Mouse (Mus musculus): ENCODE data around the gene Pigr. TPM values are rescaled to one million over a fixed set of nuclear protein-coding genes. Genes with fewer than 3 reads are reported as not detected.

Pigr gene
- total RNA-seq, 2 experiments from 2014 or later, result not detected

DNA sequence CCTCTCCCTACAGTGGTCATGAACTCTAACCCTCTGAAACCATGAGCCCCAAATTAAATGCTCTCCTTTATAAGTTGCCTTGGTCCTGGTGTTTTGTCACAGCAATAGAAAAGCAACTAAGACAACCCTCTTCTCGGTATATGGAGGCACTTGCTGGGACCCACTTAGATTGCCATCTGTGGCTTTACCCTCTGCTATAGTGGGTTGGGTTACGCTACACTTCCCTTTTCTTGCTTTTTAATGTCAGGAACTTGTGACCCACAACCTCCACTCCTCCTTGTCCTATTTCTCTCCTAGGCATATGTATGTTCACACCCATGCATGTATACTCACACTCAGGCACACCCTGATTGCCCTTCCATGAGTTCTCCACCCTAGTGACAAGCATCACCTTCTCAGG, 46.4 kb downstream of the Pigr start:
- intact Hi-C loops (cut with DNase I; ENCODE audit: low total_unique reads), result no loop called here
- DNase-seq, result no peak

DNA sequence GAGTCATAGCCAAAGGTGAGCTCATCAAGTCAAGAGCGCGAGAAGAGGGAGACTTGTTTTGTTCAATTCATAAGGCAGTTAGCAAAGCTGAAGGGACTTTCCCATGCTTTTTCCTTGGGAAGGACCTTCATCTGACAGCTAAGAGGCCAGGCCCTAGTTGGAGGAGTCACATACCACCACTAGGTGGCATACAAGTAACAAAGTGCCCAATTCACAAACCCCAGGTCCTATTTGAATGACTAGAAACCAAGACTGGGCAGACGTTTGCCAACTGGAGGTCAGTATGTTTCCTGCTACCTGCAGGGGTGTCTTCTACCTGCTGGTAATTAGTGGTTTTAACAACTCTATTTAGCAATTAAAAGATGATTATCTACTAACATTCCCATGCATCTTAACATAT, 48.7 kb downstream of the Pigr start:
- intact Hi-C loops (cut with DNase I; ENCODE audit: low total_unique reads), result loop anchor here (5.0 kb wide), 2 partner anchors 107 to 177 kb away; no protein-coding TSS in a partner anchor
- DNase-seq, result no peak

DNA sequence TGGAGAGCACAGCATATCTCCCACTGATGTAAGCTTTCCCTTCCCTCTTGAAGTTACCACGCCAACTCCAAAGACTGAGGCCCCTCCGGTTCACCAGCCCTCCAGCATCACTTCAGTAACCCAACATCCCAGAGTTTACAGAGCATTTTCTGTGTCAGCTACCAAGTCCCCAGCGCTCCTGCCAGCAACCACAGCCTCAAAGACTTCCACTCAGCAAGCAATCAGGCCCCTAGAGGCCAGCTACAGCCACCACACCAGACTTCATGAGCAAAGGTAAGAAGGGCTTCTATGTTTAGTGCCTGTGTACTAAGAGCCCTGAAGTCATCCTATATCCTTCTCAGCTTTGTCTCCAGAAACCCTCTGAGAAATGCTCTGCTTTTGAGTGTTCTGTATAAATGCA, 49.4 kb downstream of the Pigr start:
- DNase-seq, result no peak
- intact Hi-C loops (cut with DNase I; ENCODE audit: low total_unique reads), result loop anchor here (5.0 kb wide), 2 partner anchors 106 to 176 kb away; no protein-coding TSS in a partner anchor

DNA sequence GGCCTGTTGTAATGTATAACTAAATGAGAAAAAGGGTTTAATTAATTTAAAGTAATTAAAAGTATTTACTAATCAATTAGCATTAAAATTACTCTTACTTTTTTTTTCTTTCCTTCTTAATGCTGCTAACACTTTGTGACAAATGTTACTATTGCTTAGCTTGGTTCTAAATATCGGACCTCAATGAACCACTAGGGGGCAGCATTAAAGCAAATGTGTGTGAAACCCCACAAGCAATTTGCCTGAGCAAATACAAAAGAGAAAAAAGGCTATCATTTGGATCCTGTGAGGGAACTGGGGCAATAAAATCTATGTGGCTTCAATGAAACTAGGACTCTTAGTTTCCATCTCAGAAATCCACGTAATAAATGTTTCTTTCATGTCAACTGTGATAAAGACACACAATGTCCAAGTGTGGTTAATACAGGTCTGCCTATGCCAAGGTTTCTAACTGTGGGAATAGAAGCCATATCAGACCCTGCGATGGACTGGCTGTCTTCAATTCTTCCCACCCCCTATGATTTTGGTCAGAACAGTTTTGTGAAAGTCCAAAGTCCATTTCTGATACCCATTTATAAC, 50.5 kb downstream of the Pigr start:
- no peak for DNase-seq
- intact Hi-C loops (cut with DNase I; ENCODE audit: low total_unique reads), result loop anchor here (5.0 kb wide), 2 partner anchors 105 to 175 kb away; no protein-coding TSS in a partner anchor

DNA sequence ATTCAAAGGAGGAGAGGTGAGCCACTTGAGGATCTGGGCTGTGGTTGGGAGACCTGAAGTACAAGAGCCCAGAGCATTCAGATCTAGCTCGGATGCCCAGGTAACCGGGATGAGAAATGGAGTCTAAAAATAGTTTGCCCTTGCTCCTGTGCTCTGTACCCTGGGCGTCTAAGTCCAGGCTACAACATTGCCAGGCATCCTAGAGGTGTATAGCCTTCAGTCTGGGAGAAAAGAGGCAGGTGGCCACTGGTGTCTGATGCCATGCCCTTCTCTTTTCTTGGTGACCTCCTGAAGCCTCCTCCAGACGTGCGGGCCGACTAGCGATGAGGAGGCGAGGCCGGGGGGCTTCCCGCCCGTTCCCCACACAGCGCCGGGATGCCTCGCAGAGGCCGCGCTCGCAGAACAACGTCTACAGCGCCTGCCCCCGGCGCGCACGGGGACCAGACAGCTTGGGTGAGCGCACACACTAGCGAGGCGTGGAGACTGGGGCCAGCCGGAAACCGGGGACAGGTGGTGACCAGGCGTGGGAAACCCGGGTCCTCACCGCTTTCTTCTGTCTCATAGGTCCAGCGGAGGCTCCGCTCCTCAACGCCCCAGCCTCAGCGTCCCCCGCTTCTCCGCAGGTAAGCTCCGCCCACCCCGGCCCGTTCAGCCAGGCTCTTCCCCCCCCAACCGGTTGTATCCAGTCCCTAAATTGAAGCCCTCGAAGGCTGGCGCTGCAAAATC, 51.6 kb downstream of the Pigr start:
- intact Hi-C loops (cut with DNase I; ENCODE audit: low total_unique reads), result loop anchor here (5.0 kb wide), 2 partner anchors 104 to 174 kb away; no protein-coding TSS in a partner anchor

DNA sequence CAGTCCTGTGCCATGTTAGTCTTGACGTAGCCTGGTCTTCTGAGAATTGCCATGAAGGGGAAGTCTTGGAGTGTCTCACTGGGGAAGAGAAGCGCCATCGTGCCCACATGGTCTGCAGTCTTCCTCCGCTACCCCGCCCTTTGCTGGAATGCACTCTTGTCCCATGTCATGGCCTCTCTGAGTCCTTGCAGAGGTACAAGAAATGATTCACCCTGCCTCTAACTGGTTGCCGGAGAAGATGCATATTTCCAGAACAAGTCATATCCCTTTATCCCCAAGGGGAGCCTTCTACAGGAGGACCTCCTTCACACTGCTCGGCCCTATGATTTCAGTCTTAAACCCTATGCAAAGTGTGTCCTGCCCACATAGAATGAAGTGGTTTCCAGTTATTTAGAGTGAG, 53.4 kb downstream of the Pigr start:
- intact Hi-C loops (cut with DNase I; ENCODE audit: low total_unique reads), result loop anchor here (5.0 kb wide), 2 partner anchors 102 to 172 kb away; no protein-coding TSS in a partner anchor
- DNase-seq, result no peak

More for the DNA sequence above, 51.6 kb downstream of the Pigr start:
- no peak for DNase-seq

DNA sequence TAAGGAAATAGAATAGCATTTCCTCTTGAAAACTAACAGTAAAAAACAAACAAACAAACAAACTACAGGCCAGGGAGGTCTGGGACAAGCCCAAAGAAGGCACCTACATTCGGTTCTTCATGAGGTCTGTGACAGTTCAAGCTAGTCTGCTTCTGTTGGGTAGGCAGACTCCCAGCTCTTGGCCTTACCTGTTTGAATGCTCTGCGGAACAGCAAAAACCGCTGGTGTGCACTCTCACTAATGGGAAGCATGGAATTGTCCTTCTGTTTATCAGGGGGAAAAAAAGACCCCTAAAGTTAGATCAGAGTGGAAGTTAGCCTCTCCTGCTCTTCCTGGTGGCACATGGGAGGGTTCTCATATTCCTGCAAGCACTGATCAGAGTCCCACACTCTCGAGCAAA, 56.7 kb downstream of the Pigr start:
- intact Hi-C loops (cut with DNase I; ENCODE audit: low total_unique reads), result no loop called here
- DNase-seq, result no peak

DNA sequence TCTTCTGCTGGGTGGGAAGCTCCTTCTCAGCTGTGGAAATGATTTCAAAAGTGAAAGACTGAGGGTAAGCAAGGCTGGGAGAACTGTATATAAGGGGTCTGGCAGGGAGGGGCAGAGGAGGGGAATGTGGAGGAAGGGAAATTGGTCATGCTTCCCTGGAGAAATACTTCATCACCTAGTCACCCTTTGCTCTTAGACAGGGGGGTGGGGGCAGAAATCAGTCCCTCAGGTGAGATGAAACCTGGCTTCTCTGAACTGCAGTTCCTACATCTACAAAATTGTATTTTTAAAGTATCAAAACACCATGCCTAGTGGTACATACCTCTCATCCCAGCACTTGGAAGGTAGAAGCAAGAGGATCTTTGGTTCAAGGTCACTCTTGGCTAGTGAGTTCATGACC, 60.9 kb downstream of the Pigr start, which contains the start of gene Il24:
Il24 (minus strand) TSS at position 101 of the 400 bp plus-strand sequence.
- intact Hi-C loops (cut with DNase I; ENCODE audit: low total_unique reads), result no loop called here
- DNase-seq, result no peak

DNA sequence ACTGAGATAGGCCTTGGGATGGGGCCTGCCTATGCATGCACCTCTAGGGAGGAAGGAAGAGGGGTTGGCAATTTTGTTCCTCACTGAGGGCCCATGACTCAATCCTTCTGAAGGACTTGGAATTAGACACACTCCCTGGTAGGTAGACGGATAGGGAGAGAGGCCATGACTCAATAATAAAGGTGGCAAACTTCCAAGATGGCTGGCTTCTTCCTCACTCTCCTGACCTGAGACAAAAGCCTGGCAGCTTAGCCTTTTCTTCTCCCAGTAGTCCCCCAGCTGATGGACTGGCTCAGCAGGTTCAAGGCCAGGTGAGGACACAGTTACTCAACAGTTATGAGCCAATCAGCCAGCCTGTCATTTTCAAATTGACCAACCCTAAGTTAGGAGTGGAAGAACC, 66.0 kb downstream of the Pigr start:
- intact Hi-C loops (cut with DNase I; ENCODE audit: low total_unique reads), result no loop called here
- no peak for DNase-seq

DNA sequence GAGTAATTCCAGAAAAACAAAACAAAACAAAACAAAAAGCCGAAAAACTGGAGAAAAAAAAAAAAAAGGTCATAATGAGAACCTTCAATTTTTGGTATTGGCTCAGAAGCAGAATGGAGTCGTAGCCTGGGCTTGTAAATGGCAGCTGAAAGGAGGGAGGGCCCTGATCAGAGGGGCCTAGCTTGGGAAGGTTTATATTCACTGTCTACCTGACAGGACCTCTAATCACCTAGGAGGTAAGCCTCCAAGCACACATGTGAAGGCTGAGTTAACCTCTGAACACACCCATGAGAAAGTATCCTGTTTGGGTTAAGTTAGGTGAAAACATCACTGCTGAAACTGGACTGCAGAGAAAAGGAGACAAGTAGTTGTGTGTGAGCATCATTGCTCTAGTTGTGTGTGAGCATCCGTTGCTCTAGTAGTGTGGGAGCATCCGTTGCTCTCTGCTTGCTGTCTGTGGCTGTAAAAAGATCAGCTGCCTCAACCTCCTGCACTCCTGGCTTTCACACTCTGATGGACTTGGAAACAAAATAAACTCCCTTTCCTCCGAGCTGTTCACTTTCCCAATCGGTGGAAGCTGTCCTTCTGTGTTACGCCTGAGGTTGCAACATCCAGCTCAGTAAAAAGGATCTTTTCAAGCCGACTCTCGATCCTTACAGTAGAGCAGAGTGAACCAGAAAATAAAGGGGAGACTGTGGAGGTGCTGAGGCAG, 67.0 kb downstream of the Pigr start:
- no peak for DNase-seq

DNA sequence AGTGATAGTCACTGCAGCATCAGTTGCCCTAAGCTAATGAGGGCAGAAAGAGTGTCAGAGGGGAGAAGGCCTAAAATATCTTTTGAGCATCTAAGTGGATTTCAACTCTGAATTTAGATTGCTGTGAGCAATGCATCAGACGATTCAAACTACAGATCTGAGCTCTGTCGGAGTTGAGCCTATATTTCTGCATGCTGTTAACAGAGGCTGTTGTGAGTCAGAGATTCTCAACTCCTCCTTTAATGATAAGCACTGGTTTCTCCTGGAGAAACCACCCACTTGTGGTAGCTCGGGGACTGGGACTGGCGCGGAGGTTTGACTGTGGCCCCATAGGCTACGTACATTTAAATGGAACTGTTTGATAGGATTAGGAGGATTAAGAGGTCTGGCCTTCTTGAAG, 68.0 kb downstream of the Pigr start:
- intact Hi-C loops (cut with DNase I; ENCODE audit: low total_unique reads), result no loop called here
- DNase-seq, result no peak

More for the DNA sequence above, 67.0 kb downstream of the Pigr start:
- intact Hi-C loops (cut with DNase I; ENCODE audit: low total_unique reads), result no loop called here

Other genes with a start within 250 kb of the Pigr start
- not detected for gene Zp3r, start 197.1 kb upstream of the Pigr start, total RNA-seq (2021)
- gene C4bp, start 165.1 kb upstream of the Pigr start, total RNA-seq (2021), result not detected
- under 1 TPM in 1 of 2 experiments, not detected in 1; 0.16 TPM for gene Gm29427, start 110.9 kb upstream of the Pigr start, total RNA-seq (2021)
- 1 to 10 TPM; 3.3 to 3.7 TPM for gene Yod1, start 109.4 kb upstream of the Pigr start, total RNA-seq (2021)
- 10 to 100 TPM in 1 of 2 experiments, 1 to 10 TPM in 1; 10.0 to 10.7 TPM for gene Pfkfb2, start 97.4 kb upstream of the Pigr start, total RNA-seq (2021)
- gene AA986860, start 94.7 kb upstream of the Pigr start, total RNA-seq (2021), result under 1 TPM; 0.44 to 0.49 TPM
- gene Fcamr, start 25.8 kb upstream of the Pigr start, total RNA-seq (2021), result not detected
- gene Fcmr, start 39.0 kb downstream of the Pigr start, total RNA-seq (2021), result not detected
- not detected for gene Il24, start 60.8 kb downstream of the Pigr start, total RNA-seq (2021)
- not detected for gene Il20, start 84.8 kb downstream of the Pigr start, total RNA-seq (2021)
- gene Il19, start 113.4 kb downstream of the Pigr start, total RNA-seq (2021), result not detected
- not detected for gene Il10, start 193.2 kb downstream of the Pigr start, total RNA-seq (2021)